Mouse (Mus musculus) left cerebral cortex, postnatal 14 days (tissue): ENCODE results near the gene Zfp827. TPM values are rescaled to one million over a fixed set of nuclear protein-coding genes. Genes with fewer than 3 reads are reported as not detected.

Experiments used
- DNase-seq, 2 experiments: peaks; one replicate each; pipeline ENCODE4 v3.0.0; 2021 to 2022; ENCODE audit warnings: low spot score in 2 of 2, mixed read lengths in 1 of 2
- intact Hi-C: fragments of 180-260 bp; cut with DNase I; formaldehyde crosslinking; loops from one replicate; pipeline ENCODE4 v1.15.1; 2025
- total RNA-seq, 2 experiments: library from RNA; stranded (reverse); gene quantifications; 2 replicates each; pipeline ENCODE4 v1.2.3; 2021

The Zfp827 gene
- total RNA-seq, 2 experiments from 2014 or later: 37.4 to 40.1 TPM

- no peak for DNase-seq
- intact Hi-C loops: no loop called here
Measured at GRCm38 (mm10) chr8:79196481-79196880, 168.2 kb downstream of the Zfp827 start.

- DNase-seq: no peak
- intact Hi-C loops: no loop called here
Measured at GRCm38 (mm10) chr8:79198675-79199074, 170.4 kb downstream of the Zfp827 start.

- DNase-seq: no peak
- intact Hi-C loops: no loop called here
Measured at GRCm38 (mm10) chr8:79201446-79202147, 173.4 kb downstream of the Zfp827 start.

GRCm38 (mm10) chr8:79206895-79207294 is 178.7 kb downstream of the Zfp827 start:
- no peak for DNase-seq
- intact Hi-C loops: no loop called here

GRCm38 (mm10) chr8:79208181-79208580 is 179.9 kb downstream of the Zfp827 start:
- intact Hi-C loops: no loop called here
- no peak for DNase-seq

GRCm38 (mm10) chr8:79208691-79209640 is 180.7 kb downstream of the Zfp827 start:
- DNase-seq: no peak
- intact Hi-C loops: no loop called here

- intact Hi-C loops: no loop called here
- peak in 1 of 2 experiments; percentile 14 for DNase-seq
Measured at GRCm38 (mm10) chr8:79209641-79210358, 181.6 kb downstream of the Zfp827 start.

GRCm38 (mm10) chr8:79211630-79212029 is 183.4 kb downstream of the Zfp827 start:
- intact Hi-C loops: no loop called here

GRCm38 (mm10) chr8:79222106-79222751 is 194.0 kb downstream of the Zfp827 start:
- DNase-seq: no peak
- intact Hi-C loops: no loop called here

More at GRCm38 (mm10) chr8:79211630-79212029, 183.4 kb downstream of the Zfp827 start:
- no peak for DNase-seq

GRCm38 (mm10) chr8:79222752-79223141 is 194.5 kb downstream of the Zfp827 start:
- intact Hi-C loops: no loop called here

GRCm38 (mm10) chr8:79224363-79224762 is 196.1 kb downstream of the Zfp827 start:
- no peak for DNase-seq
- intact Hi-C loops: no loop called here

More at GRCm38 (mm10) chr8:79222752-79223141, 194.5 kb downstream of the Zfp827 start:
- DNase-seq: no peak

- intact Hi-C loops: no loop called here
- no peak for DNase-seq
Measured at GRCm38 (mm10) chr8:79225586-79225985, 197.3 kb downstream of the Zfp827 start.

GRCm38 (mm10) chr8:79226046-79226445 is 197.8 kb downstream of the Zfp827 start:
- intact Hi-C loops: no loop called here
- no peak for DNase-seq

- intact Hi-C loops: no loop called here
- DNase-seq: no peak
Measured at GRCm38 (mm10) chr8:79227194-79227593, 199.0 kb downstream of the Zfp827 start.

- intact Hi-C loops: no loop called here
- DNase-seq: no peak
Measured at GRCm38 (mm10) chr8:79227916-79228315, 199.7 kb downstream of the Zfp827 start.

GRCm38 (mm10) chr8:79229266-79229888 is 201.1 kb downstream of the Zfp827 start:
- DNase-seq: no peak
- intact Hi-C loops: no loop called here

GRCm38 (mm10) chr8:79239320-79239719 is 211.1 kb downstream of the Zfp827 start:
- intact Hi-C loops: no loop called here
- no peak for DNase-seq

GRCm38 (mm10) chr8:79239996-79240395 is 211.8 kb downstream of the Zfp827 start:
- intact Hi-C loops: no loop called here
- DNase-seq: no peak
